Mouse (Mus musculus) frontal cortex, postnatal 36 days (tissue): ENCODE data around the gene Tmem255b.

Experiments used
- DNase-seq, 2 experiments: peaks; one replicate each; pipeline ENCODE4 v3.0.0; 2022; ENCODE audit warnings: low spot score in 2 of 2

Gene Tmem255b

GRCm38 (mm10) chr8:13434889-13435288 lies at the start of gene Tmem255b:
Tmem255b (plus strand) TSS chr8:13435189.
- no peak for DNase-seq

GRCm38 (mm10) chr8:13386366-13386765 lies 48.6 kb upstream of the Tmem255b start:
- no peak for DNase-seq

- no peak for DNase-seq
These were observed 47.3 kb upstream of the Tmem255b start for GRCm38 (mm10) chr8:13387728-13388127.

- DNase-seq, result no peak
These were observed 46.2 kb upstream of the Tmem255b start for GRCm38 (mm10) chr8:13388744-13389143.

- no peak for DNase-seq
These were observed 41.1 kb upstream of the Tmem255b start for GRCm38 (mm10) chr8:13393869-13394268.

GRCm38 (mm10) chr8:13396725-13397124 lies 38.3 kb upstream of the Tmem255b start, which contains the start of gene Atp4b:
Atp4b (minus strand) TSS chr8:13396825.
- no peak for DNase-seq

DNA sequence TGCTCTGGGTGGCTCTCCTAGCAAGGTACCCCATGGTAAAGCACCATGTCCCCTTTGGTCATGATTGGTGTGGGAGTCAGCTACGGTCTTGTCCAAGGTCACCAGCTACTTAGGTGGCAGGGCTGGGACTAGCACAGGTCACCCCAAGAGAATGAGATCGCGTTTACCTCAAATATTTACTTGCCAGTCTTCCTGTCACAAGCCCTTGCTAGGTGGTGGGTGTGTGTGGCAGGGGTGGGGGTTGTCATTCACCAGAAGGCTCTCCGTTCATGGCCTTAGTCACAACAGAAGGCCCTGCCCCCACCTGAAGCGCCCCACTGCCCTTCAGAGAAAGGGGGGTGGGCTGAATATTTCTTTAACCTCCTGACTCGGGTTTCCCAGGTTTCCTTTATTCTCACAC lies 31.5 kb upstream of the Tmem255b start:
- no peak for DNase-seq

DNA sequence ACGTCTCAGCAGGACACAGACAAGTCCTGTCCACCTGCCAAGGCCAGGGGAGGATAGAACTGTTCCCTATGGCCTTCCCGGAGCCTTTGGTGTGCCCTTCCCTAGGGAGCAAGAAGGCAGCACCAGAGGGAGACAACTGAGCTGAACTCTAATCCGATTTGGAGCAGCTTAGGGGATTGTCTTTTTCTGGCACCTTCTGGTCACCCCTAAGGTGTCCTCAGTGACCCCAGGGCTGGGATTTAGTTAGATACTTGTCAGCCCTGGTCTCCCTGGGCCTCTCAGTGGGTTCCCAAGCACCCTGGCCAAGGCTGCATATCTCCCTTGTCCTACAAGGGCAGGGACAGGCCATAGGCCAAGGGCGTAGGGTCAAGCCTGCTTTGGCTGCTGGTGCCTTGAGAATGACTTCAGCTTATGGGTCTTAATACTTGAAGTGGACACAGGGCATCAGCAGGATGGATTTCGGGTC lies 30.3 kb upstream of the Tmem255b start, which contains the start of gene Grk1:
Gene Grk1 (plus strand): TSS at position 416 of the 466 bp plus-strand sequence.
- DNase-seq, result no peak

DNA sequence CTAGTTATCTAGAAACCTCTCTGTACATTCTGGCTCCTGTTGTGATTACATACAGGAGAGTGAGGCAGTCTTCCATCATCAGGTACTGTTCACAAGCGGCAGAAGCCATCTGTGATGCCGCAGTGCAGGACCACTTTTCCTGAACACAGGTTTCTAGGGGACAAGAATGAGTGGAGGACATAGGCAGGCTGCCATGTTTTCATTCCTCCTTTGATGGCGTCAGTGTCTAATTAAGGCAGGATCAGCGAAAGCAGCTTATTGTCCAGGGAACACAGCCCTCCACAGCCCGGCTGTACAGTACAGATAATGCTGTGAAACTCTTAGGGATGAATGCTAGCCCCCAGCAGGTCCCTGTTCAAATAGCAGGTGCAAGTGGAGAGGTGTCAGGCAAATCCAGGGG lies 29.0 kb upstream of the Tmem255b start:
- no peak for DNase-seq

DNA sequence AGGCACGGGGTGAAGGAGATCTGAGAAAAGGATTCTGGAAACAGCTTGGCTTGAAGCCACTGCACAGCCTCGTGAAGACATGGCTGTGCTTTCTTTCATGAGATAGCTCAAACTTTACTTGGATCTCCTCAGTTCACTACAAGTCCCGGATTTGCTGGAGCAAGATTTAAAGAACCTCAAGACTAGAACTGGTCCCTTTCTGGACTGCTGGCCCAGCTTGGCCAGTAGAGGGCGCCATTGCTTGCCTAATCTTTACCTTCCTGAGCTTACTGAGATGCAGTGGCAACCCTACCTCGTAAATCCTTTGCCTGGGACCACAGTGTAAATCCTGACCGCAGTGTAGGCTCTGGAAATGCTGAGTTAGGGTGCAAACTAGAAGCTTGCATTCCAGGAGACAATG lies 23.4 kb upstream of the Tmem255b start:
- peak; percentile 69 to 84 for DNase-seq

GRCm38 (mm10) chr8:13412891-13413558 lies 22.0 kb upstream of the Tmem255b start:
- peak; percentile 36 to 43 for DNase-seq

DNA sequence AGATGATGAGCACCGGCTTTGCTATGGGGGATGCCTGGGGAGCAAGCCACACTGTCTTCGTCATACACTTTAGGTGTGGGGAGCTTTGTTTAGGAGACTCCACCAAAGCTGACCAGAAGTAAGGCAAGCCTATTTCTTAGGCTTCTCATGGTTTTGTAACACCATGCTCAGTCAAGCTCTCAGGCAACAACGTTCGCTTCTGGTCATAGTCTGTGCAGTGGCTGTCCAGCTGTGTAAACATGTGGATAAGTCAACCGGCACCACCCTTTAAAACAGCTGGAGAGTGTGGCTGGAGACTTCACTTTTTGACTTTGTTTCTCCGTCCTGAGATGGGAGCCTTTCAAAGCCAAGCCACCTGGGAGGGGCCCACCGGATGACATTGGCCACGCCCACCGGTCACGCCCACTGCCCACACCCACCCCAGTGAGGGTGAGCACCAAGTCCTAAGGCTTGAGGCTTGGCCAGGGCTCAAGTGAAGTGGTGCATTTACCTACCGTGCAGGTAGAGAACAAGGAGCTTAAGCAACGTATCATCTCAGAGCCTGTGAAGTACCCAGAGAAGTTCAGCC lies 21.1 kb upstream of the Tmem255b start:
- no peak for DNase-seq

- DNase-seq, result peak; percentile 17 to 45
These were observed 19.1 kb upstream of the Tmem255b start for GRCm38 (mm10) chr8:13415879-13416278.

DNA sequence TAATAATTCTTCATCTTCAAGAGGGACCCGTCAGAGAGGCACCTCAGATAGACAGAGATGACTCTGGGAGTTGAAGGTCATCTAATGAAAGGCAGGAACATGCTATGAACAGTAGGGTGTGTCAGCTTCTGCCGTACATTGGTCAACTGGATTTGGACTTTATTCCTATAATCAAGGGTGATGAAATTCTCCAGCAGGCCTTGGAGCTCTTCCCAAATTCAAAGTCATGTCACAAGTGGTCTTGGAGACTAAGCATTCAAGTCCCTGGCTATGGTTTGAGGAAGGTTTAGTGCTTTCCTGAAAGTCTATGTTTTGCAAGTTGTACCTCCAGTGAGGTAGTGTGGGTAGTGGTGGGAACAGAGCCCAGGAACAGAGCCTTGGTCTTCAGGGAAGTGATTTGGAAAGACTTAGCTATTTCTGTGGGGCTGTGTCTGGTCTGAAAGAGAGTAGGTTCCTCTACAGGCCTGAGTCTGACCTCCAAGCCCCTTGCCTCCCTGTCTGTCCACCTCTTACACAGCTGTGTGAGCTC lies 15.8 kb upstream of the Tmem255b start:
- peak; percentile 13 to 23 for DNase-seq

DNA sequence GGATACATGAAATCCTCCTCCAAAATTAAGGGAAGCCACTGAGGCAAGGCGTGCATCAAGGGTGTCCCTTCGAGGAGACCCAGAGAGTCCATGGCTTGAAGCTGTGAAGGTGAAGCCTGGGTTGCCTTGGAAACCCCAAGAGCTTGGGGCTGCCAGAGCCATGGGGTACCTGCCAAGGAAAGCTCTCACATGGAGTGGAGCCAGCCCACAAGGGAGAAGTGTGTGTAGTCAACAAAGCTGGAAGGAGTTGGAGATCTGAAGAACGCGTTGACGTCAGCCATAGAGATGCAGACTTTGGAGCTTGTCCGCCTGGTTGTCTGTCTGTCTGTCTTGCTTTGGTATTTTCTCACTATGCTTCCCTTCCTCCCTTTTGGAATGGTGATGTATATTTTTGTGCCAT lies 14.0 kb upstream of the Tmem255b start:
- peak; percentile 13 to 19 for DNase-seq

DNA sequence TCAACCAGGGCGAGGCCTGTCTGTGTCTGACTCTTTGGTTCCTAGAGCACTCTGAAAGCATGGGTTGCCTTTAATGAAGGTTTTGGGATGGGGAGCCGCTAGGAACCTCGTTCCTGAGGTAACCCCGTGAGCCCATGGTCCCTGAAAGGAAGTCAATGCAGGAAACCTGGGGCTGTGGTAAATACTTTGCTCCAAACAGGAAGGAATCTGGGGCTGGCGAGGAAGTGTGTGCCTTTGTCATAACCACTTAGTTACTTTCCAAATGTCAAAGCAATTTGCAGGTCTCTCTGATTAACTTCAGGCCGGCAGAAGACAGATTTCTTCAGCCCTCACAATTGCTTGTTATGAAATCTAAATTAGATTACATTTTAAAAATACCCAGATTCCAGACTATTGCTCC lies 7.6 kb upstream of the Tmem255b start:
- no peak for DNase-seq

DNA sequence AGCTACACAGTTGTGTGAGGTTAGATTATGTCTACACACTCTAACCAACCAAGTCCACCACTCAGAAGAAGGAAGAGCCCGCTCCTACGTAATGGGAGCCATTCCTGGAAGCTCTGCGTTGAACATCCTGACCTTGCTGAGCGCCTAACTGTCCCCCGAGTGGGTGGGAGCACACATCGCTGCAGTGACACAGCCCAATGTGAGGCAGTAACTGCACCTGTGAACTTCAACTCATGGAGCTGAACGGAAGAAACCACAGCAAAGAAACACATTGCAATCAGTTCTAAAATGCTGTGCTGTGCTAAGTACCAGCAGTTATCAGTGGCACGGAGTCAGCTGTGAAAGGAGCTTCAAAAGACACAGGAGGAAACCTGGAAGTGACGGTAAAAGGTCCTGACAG lies 6.8 kb upstream of the Tmem255b start:
- no peak for DNase-seq

DNA sequence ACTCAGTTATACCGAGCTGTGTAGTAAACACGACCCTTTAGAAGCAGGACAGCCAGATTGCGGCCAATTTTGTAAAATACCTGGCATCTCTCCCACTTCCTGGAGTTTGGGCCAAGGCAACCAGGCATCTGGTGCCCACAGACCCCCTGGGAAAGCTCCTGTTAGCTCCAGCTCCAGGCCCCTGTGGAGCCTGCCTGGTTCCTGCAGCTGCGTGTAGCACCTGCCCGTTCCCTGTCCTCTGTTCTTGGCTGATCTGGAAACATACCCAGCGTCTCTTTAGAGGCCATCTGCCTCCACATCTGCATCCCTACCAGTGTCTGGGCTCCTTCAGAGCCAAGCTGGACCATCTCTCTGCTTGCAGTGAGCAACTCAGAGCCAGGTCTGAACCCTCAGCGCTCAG lies 4.6 kb upstream of the Tmem255b start:
- DNase-seq, result no peak

GRCm38 (mm10) chr8:13430866-13431265 lies 4.1 kb upstream of the Tmem255b start:
- DNase-seq, result no peak

- no peak for DNase-seq
These were observed 1.9 kb upstream of the Tmem255b start for GRCm38 (mm10) chr8:13433130-13433529.

DNA sequence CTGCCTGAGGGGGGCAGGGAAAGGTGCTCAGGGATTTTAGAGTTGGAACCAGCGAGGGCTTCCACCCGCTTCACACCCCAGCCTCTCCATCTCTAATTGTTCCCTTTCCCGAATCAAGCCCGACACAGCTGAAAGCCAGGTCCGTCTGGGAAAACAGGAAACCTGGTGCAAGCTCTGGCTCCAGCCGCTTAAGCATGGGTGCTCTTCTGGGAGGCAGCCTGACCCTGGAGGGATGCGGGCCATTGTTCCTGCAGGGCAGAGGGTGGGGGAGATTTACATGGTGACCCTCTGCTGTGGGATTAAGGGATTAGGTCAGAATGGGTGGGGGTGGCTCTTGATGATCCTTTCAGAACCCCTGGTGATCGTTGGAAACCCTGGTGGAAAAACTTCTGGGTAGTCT lies 1.1 kb downstream of the Tmem255b start:
- DNase-seq, result no peak

GRCm38 (mm10) chr8:13437531-13437930 lies 2.5 kb downstream of the Tmem255b start:
- DNase-seq, result no peak

DNA sequence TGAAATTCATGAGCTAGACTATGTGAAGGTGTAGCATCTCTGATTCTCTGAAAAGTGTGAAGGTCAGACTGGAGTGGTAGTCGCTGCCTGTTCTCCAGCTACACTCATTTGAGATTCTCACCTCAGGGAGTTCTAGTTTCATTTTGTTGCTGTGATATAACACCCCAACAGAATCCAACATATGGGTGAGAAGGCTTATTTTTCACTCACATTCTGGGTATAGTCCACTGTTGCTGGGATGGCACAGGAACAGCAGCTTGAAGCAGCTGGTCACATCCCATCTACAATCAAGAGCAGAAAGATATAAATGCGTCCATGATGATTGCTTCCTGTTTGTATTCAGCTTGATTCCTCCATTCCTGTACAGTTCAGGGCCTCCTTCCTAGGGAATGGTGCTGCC lies 7.2 kb downstream of the Tmem255b start:
- DNase-seq, result no peak
